Mouse (Mus musculus): ENCODE results near the gene Bglap. TPM values are rescaled to one million over a fixed set of nuclear protein-coding genes. Genes with fewer than 3 reads are reported as not detected.

Bglap gene
- polyA plus RNA-seq, 1 experiment from 2014 or later: 0.88 TPM

- H3K4me2 ChIP-seq (ENCODE audit: low read length): no peak overlapping the region
- ATAC-seq: no peak
- H3K36me3 ChIP-seq (ENCODE audit: control insufficient read depth, insufficient read depth, low read length): peaks cover 21% of the 10 kb centered on the region
- no peaks in the 10 kb centered on the region for H3K27me3 ChIP-seq (ENCODE audit: control insufficient read depth, insufficient read depth, low read depth, low read length)
- no peaks in the 10 kb centered on the region for H3K9me3 ChIP-seq (replicated peaks; ENCODE audit: control insufficient read depth, low read length, poor library complexity, severe bottlenecking)
- no peak overlapping the region for H3K27ac ChIP-seq (ENCODE audit: low read length)
- H3K4me1 ChIP-seq (ENCODE audit: control insufficient read depth, insufficient read depth, low read length): peaks cover 12% of the 10 kb centered on the region
- H3K9ac ChIP-seq (ENCODE audit: low read depth, low read length): no peak overlapping the region
- H3K4me3 ChIP-seq (ENCODE audit: low read depth, low read length): no peak overlapping the region
- WGBS: 89% methylated on average over 6 of the region's 6 CpGs
Observed at GRCm38 (mm10) chr3:88418016-88418415, 33.8 kb upstream of the Bglap start.

- peaks cover 27% of the 10 kb centered on the region for H3K36me3 ChIP-seq (ENCODE audit: control insufficient read depth, insufficient read depth, low read length)
- ATAC-seq: no peak
- WGBS: 91% methylated on average over 4 of the region's 4 CpGs
Observed at GRCm38 (mm10) chr3:88415668-88416067, 31.4 kb upstream of the Bglap start.

GRCm38 (mm10) chr3:88412636-88413035 is 28.4 kb upstream of the Bglap start:
- WGBS: 91% methylated on average over 11 of the region's 11 CpGs
- no peak overlapping the region for H3K9ac ChIP-seq (ENCODE audit: low read depth, low read length)
- H3K36me3 ChIP-seq (ENCODE audit: control insufficient read depth, insufficient read depth, low read length): peaks cover 16% of the 10 kb centered on the region
- H3K4me3 ChIP-seq (ENCODE audit: low read depth, low read length): no peak overlapping the region
- peaks cover 9% of the 10 kb centered on the region for H3K4me1 ChIP-seq (ENCODE audit: control insufficient read depth, insufficient read depth, low read length)
- H3K27me3 ChIP-seq (ENCODE audit: control insufficient read depth, insufficient read depth, low read depth, low read length): no peaks in the 10 kb centered on the region
- H3K9me3 ChIP-seq (replicated peaks; ENCODE audit: control insufficient read depth, low read length, poor library complexity, severe bottlenecking): no peaks in the 10 kb centered on the region
- H3K4me2 ChIP-seq (ENCODE audit: low read length): no peak overlapping the region
- ATAC-seq: no peak
- H3K27ac ChIP-seq (ENCODE audit: low read length): no peak overlapping the region

More at GRCm38 (mm10) chr3:88415668-88416067, 31.4 kb upstream of the Bglap start:
- Histone ChIP-seq H3K27me3 (ENCODE audit: control insufficient read depth, insufficient read depth, low read depth, low read length) (no peaks in the 10 kb centered on the region), H3K4me1 (ENCODE audit: control insufficient read depth, insufficient read depth, low read length) (peaks cover 1% of the 10 kb centered on the region; the same call in 1 of the 2 replicates), H3K4me2 (ENCODE audit: low read length) (no peak overlapping the region), H3K9ac (ENCODE audit: low read depth, low read length) (no peak overlapping the region), H3K27ac (ENCODE audit: low read length) (no peak overlapping the region), H3K4me3 (ENCODE audit: low read depth, low read length) (no peak overlapping the region), H3K9me3 (replicated peaks; ENCODE audit: control insufficient read depth, low read length, poor library complexity, severe bottlenecking) (no peaks in the 10 kb centered on the region)

GRCm38 (mm10) chr3:88411681-88412080 is 27.4 kb upstream of the Bglap start:
- no peak overlapping the region for H3K9ac ChIP-seq (ENCODE audit: low read depth, low read length)
- H3K4me2 ChIP-seq (ENCODE audit: low read length): no peak overlapping the region
- 92% methylated on average over 4 of the region's 4 CpGs for WGBS
- H3K4me3 ChIP-seq (ENCODE audit: low read depth, low read length): no peak overlapping the region
- H3K27me3 ChIP-seq (ENCODE audit: control insufficient read depth, insufficient read depth, low read depth, low read length): no peaks in the 10 kb centered on the region
- H3K27ac ChIP-seq (ENCODE audit: low read length): no peak overlapping the region
- H3K36me3 ChIP-seq (ENCODE audit: control insufficient read depth, insufficient read depth, low read length): peaks cover 16% of the 10 kb centered on the region
- H3K9me3 ChIP-seq (replicated peaks; ENCODE audit: control insufficient read depth, low read length, poor library complexity, severe bottlenecking): no peaks in the 10 kb centered on the region
- H3K4me1 ChIP-seq (ENCODE audit: control insufficient read depth, insufficient read depth, low read length): peaks cover 12% of the 10 kb centered on the region
- ATAC-seq: no peak

GRCm38 (mm10) chr3:88410645-88411031 is 26.4 kb upstream of the Bglap start:
- Histone ChIP-seq H3K4me1 (ENCODE audit: control insufficient read depth, insufficient read depth, low read length) (peaks cover 12% of the 10 kb centered on the region), H3K27me3 (ENCODE audit: control insufficient read depth, insufficient read depth, low read depth, low read length) (no peaks in the 10 kb centered on the region), H3K27ac (ENCODE audit: low read length) (peak overlapping the region; percentile 82), H3K4me3 (ENCODE audit: low read depth, low read length) (peak overlapping the region; percentile 61), H3K36me3 (ENCODE audit: control insufficient read depth, insufficient read depth, low read length) (peaks cover 14% of the 10 kb centered on the region), H3K9ac (ENCODE audit: low read depth, low read length) (peak overlapping the region; percentile 80; the same call in 1 of the 2 replicates), H3K4me2 (ENCODE audit: low read length) (peak overlapping the region; percentile 75), H3K9me3 (replicated peaks; ENCODE audit: control insufficient read depth, low read length, poor library complexity, severe bottlenecking) (no peaks in the 10 kb centered on the region)
- 24% methylated on average over 7 of the region's 7 CpGs for WGBS
- no peak for ATAC-seq

GRCm38 (mm10) chr3:88409741-88410644 is 25.7 kb upstream of the Bglap start, which contains the start of gene Pmf1:
Gene Pmf1 (minus strand): TSS chr3:88410331.
- Histone ChIP-seq H3K27me3 (ENCODE audit: control insufficient read depth, insufficient read depth, low read depth, low read length) (no peaks in the 10 kb centered on the region), H3K4me2 (ENCODE audit: low read length) (peak within 1 kb of the TSS; percentile 75), H3K4me3 (ENCODE audit: low read depth, low read length) (peak within 1 kb of the TSS; percentile 61), H3K27ac (ENCODE audit: low read length) (peak within 1 kb of the TSS; percentile 82), H3K4me1 (ENCODE audit: control insufficient read depth, insufficient read depth, low read length) (peaks cover 12% of the 10 kb centered on the region), H3K36me3 (ENCODE audit: control insufficient read depth, insufficient read depth, low read length) (peaks cover 14% of the 10 kb centered on the region), H3K9me3 (replicated peaks; ENCODE audit: control insufficient read depth, low read length, poor library complexity, severe bottlenecking) (no peaks in the 10 kb centered on the region), H3K9ac (ENCODE audit: low read depth, low read length) (peak within 1 kb of the TSS; percentile 80)
- WGBS: under 1% methylated on average over 54 of the region's 54 CpGs
- peak; percentile 91 for ATAC-seq

- Histone ChIP-seq H3K27me3 (ENCODE audit: control insufficient read depth, insufficient read depth, low read depth, low read length) (no peaks in the 10 kb centered on the region), H3K27ac (ENCODE audit: low read length) (no peak overlapping the region), H3K36me3 (ENCODE audit: control insufficient read depth, insufficient read depth, low read length) (peaks cover 10% of the 10 kb centered on the region), H3K4me1 (ENCODE audit: control insufficient read depth, insufficient read depth, low read length) (peaks cover 12% of the 10 kb centered on the region), H3K4me2 (ENCODE audit: low read length) (peak overlapping the region; percentile 75; the same call in 1 of the 2 replicates), H3K9me3 (replicated peaks; ENCODE audit: control insufficient read depth, low read length, poor library complexity, severe bottlenecking) (no peaks in the 10 kb centered on the region), H3K4me3 (ENCODE audit: low read depth, low read length) (no peak overlapping the region), H3K9ac (ENCODE audit: low read depth, low read length) (peak overlapping the region; percentile 80)
- 70% methylated on average over 5 of the region's 5 CpGs for WGBS
- ATAC-seq: no peak
Observed at GRCm38 (mm10) chr3:88408953-88409352, 24.7 kb upstream of the Bglap start.

GRCm38 (mm10) chr3:88407529-88407928 is 23.3 kb upstream of the Bglap start:
- Histone ChIP-seq H3K9me3 (replicated peaks; ENCODE audit: control insufficient read depth, low read length, poor library complexity, severe bottlenecking) (no peaks in the 10 kb centered on the region), H3K4me2 (ENCODE audit: low read length) (no peak overlapping the region), H3K9ac (ENCODE audit: low read depth, low read length) (no peak overlapping the region), H3K4me1 (ENCODE audit: control insufficient read depth, insufficient read depth, low read length) (peaks cover 12% of the 10 kb centered on the region), H3K4me3 (ENCODE audit: low read depth, low read length) (no peak overlapping the region), H3K27me3 (ENCODE audit: control insufficient read depth, insufficient read depth, low read depth, low read length) (no peaks in the 10 kb centered on the region), H3K36me3 (ENCODE audit: control insufficient read depth, insufficient read depth, low read length) (peaks cover 6% of the 10 kb centered on the region), H3K27ac (ENCODE audit: low read length) (no peak overlapping the region)
- no peak for ATAC-seq
- 61% methylated on average over 7 of the region's 7 CpGs for WGBS

- no peak for ATAC-seq
- Histone ChIP-seq H3K9me3 (replicated peaks; ENCODE audit: control insufficient read depth, low read length, poor library complexity, severe bottlenecking) (no peaks in the 10 kb centered on the region), H3K27ac (ENCODE audit: low read length) (no peak overlapping the region), H3K4me3 (ENCODE audit: low read depth, low read length) (no peak overlapping the region), H3K27me3 (ENCODE audit: control insufficient read depth, insufficient read depth, low read depth, low read length) (no peaks in the 10 kb centered on the region), H3K4me1 (ENCODE audit: control insufficient read depth, insufficient read depth, low read length) (peaks cover 12% of the 10 kb centered on the region), H3K9ac (ENCODE audit: low read depth, low read length) (no peak overlapping the region), H3K36me3 (ENCODE audit: control insufficient read depth, insufficient read depth, low read length) (peaks cover 2% of the 10 kb centered on the region), H3K4me2 (ENCODE audit: low read length) (no peak overlapping the region)
- WGBS: 2% methylated on average over 2 of the region's 2 CpGs
Observed at GRCm38 (mm10) chr3:88407090-88407489, 22.8 kb upstream of the Bglap start.

All from midbrain, embryonic 16.5 days (tissue).